Mouse (Mus musculus): ENCODE results near the gene Lancl2. TPM values are rescaled to one million over a fixed set of nuclear protein-coding genes. Genes with fewer than 3 reads are reported as not detected.
A peak's percentile ranks its signal among the peaks of the same experiment; 100 is the strongest.

Gene Lancl2
- total RNA-seq, 2 experiments from 2014 or later = 157 to 161 TPM

GRCm38 (mm10) chr6:57765095-57765878 lies 62.9 kb downstream of the Lancl2 start:
- DNase-seq (ENCODE audit: low spot score in 2 of 2) = peak in 1 of 2 experiments; percentile 23
- intact Hi-C loops (cut with DNase I) = no loop called here

- DNase-seq (ENCODE audit: low spot score in 2 of 2) = no peak
- intact Hi-C loops (cut with DNase I) = no loop called here
Observed at GRCm38 (mm10) chr6:57766287-57766686, 63.9 kb downstream of the Lancl2 start.

DNA sequence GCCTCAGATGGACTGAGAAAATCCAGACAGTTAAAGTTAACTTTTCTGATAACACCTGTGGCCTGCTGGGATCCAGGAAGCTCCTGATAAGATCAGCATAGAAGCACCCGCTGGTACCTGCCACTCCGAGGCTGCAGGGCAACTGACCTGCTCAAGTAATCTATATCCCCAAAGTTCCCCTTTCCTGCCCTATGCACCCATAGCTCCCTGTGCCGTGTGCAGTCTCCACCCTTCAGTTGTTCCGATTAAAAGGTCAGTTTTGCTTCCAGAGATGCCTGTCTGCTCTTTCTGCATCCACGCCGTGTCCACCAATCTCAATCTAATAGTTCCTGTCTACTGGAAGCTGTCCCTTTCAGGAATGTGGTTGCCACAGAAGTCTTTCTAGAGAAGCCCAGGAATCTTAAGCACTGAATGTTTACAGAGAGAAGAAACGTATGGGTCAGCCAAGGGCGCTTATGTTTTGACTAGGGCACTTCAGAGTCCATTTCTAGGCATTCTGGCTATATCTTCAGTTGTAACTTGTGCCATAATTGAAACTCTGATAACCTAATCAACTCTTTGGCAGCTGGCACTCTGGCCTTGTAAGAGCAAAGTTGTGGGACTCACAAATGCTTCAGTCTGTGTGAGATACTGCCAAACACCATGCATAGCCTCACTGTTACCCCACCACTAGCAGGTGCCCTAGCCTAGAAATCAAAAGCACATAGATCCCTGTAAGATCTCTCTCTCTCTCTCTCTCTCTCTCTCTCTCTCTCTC lies 65.0 kb downstream of the Lancl2 start:
- intact Hi-C loops (cut with DNase I) = no loop called here
- no peak for DNase-seq (ENCODE audit: low spot score in 2 of 2)

GRCm38 (mm10) chr6:57768948-57769525 lies 66.7 kb downstream of the Lancl2 start:
- DNase-seq (ENCODE audit: low spot score in 2 of 2) = no peak
- intact Hi-C loops (cut with DNase I) = no loop called here

GRCm38 (mm10) chr6:57770467-57771190 lies 68.3 kb downstream of the Lancl2 start:
- DNase-seq (ENCODE audit: low spot score in 2 of 2) = no peak
- intact Hi-C loops (cut with DNase I) = no loop called here

DNA sequence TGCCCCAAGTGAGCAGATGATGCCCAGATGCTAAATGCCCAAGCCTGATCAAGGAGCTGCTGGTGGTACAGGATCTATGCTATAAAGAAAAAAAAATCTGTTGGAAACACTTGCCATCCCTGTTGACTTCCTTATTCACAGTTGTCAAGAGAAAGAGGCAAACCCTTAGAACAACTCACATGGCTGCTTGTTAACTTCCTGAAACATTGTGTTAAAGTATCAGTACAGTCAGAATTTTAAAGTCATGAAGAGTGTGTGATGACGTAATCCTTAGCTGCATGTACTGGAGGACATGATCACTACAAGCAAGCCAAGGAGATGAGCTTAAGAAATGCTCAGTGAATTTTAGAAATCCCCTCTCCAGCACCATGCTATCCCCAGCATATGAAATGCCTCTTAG lies 71.5 kb downstream of the Lancl2 start:
- no peak for DNase-seq (ENCODE audit: low spot score in 2 of 2)
- intact Hi-C loops (cut with DNase I) = no loop called here

GRCm38 (mm10) chr6:57780359-57780758 lies 78.0 kb downstream of the Lancl2 start:
- intact Hi-C loops (cut with DNase I) = no loop called here
- DNase-seq (ENCODE audit: low spot score in 2 of 2) = no peak

GRCm38 (mm10) chr6:57782658-57783057 lies 80.3 kb downstream of the Lancl2 start:
- intact Hi-C loops (cut with DNase I) = no loop called here
- DNase-seq (ENCODE audit: low spot score in 2 of 2) = peak in 1 of 2 experiments; percentile 39

- intact Hi-C loops (cut with DNase I) = no loop called here
- no peak for DNase-seq (ENCODE audit: low spot score in 2 of 2)
Observed at GRCm38 (mm10) chr6:57784251-57784650, 81.9 kb downstream of the Lancl2 start.

GRCm38 (mm10) chr6:57787376-57787775 lies 85.0 kb downstream of the Lancl2 start:
- intact Hi-C loops (cut with DNase I) = no loop called here
- no peak for DNase-seq (ENCODE audit: low spot score in 2 of 2)

Other genes starting within 250 kb of the Lancl2 start
- 10 to 100 TPM; 45.6 to 47.0 TPM for gene Ppm1k, start 167.1 kb upstream of the Lancl2 start, total RNA-seq (2021)
- gene Herc6, start 121.5 kb upstream of the Lancl2 start, total RNA-seq (2021) = 1 to 10 TPM; 4.8 to 6.5 TPM
- gene Pyurf, start 10.5 kb upstream of the Lancl2 start, total RNA-seq (2021) = 1 to 10 TPM; 7.2 to 7.6 TPM
- 100 to 1,000 TPM; 159 to 189 TPM for gene Vopp1, start 122.6 kb downstream of the Lancl2 start, total RNA-seq (2021)
- not detected for gene Vmn1r21, start 147.8 kb downstream of the Lancl2 start, total RNA-seq (2021)
- gene Vmn1r22, start 205.5 kb downstream of the Lancl2 start, total RNA-seq (2021) = not detected
- gene Vmn1r23, start 224.3 kb downstream of the Lancl2 start, total RNA-seq (2021) = not detected

Data from left cerebral cortex, postnatal 14 days (tissue).